Mouse (Mus musculus): ENCODE measurements at regions not wholly inside any gene's neighbourhood (a gene's known extent, or its start where the extent isn't known, plus 50 kb on each side); places are given as distances from the start of the nearest gene placed in this dataset.

GRCm38 (mm10) chr5:54194846-54195245, 196.5 kb downstream of the Stim2 start:
- TF ChIP-seq CTCF (IDR thresholded peaks at IDR 0.05; ENCODE audit: low read depth, low read length) (no peak), POLR2A (IDR thresholded peaks at IDR 0.05; ENCODE audit: extremely low read depth, insufficient read depth, low read length) (no peak)
